Mouse (Mus musculus): Measurements from ENCODE around the gene Maml3.

GRCm38 (mm10) chr3:52007602-52008252, 97.1 kb downstream of the Maml3 start:
- TF ChIP-seq CTCF (IDR thresholded peaks at IDR 0.05; ENCODE audit: low read depth, low read length) (no peak), POLR2A (IDR thresholded peaks at IDR 0.05; ENCODE audit: borderline replicate concordance, low read depth, low read length) (no peak)
